Mouse (Mus musculus): ENCODE results near the gene Igfbp7.
"Not testable (repeated sequence)": the region's sequence is repeated elsewhere in the genome, so short reads cannot be mapped to it uniquely, and the experiment has no call there.

Igfbp7 gene

GRCm38 (mm10) chr5:77407341-77408298 is at the start of gene Igfbp7:
Igfbp7 (minus strand) TSS chr5:77408041.
- DNase-seq (ENCODE audit: low read depth, low spot score), result peak; percentile 35

GRCm38 (mm10) chr5:77452103-77452502 is 44.3 kb upstream of the Igfbp7 start:
- DNase-seq (ENCODE audit: low read depth, low spot score), result no peak

GRCm38 (mm10) chr5:77449531-77449930 is 41.7 kb upstream of the Igfbp7 start:
- no peak for DNase-seq (ENCODE audit: low read depth, low spot score)

GRCm38 (mm10) chr5:77445431-77445830 is 37.6 kb upstream of the Igfbp7 start:
- no peak for DNase-seq (ENCODE audit: low read depth, low spot score)

- DNase-seq (ENCODE audit: low read depth, low spot score), result no peak
Observed at GRCm38 (mm10) chr5:77443889-77444573, 36.2 kb upstream of the Igfbp7 start.

- DNase-seq (ENCODE audit: low read depth, low spot score), result no peak
Observed at GRCm38 (mm10) chr5:77442856-77443623, 35.2 kb upstream of the Igfbp7 start.

- no peak for DNase-seq (ENCODE audit: low read depth, low spot score)
Observed at GRCm38 (mm10) chr5:77436308-77436707, 28.5 kb upstream of the Igfbp7 start.

- DNase-seq (ENCODE audit: low read depth, low spot score), result no peak
Observed at GRCm38 (mm10) chr5:77434060-77434459, 26.2 kb upstream of the Igfbp7 start.

GRCm38 (mm10) chr5:77433561-77433960 is 25.7 kb upstream of the Igfbp7 start:
- no peak for DNase-seq (ENCODE audit: low read depth, low spot score)

GRCm38 (mm10) chr5:77433119-77433518 is 25.3 kb upstream of the Igfbp7 start:
- DNase-seq (ENCODE audit: low read depth, low spot score), result no peak

GRCm38 (mm10) chr5:77432446-77432845 is 24.6 kb upstream of the Igfbp7 start:
- no peak for DNase-seq (ENCODE audit: low read depth, low spot score)

- DNase-seq (ENCODE audit: low read depth, low spot score), result no peak
Observed at GRCm38 (mm10) chr5:77431068-77431467, 23.2 kb upstream of the Igfbp7 start.

- no peak for DNase-seq (ENCODE audit: low read depth, low spot score)
Observed at GRCm38 (mm10) chr5:77430471-77430870, 22.6 kb upstream of the Igfbp7 start.

- DNase-seq (ENCODE audit: low read depth, low spot score), result no peak
Observed at GRCm38 (mm10) chr5:77430049-77430448, 22.2 kb upstream of the Igfbp7 start.

GRCm38 (mm10) chr5:77428526-77428925 is 20.7 kb upstream of the Igfbp7 start:
- no peak for DNase-seq (ENCODE audit: low read depth, low spot score)

GRCm38 (mm10) chr5:77427986-77428385 is 20.1 kb upstream of the Igfbp7 start:
- DNase-seq (ENCODE audit: low read depth, low spot score), result no peak

- no peak for DNase-seq (ENCODE audit: low read depth, low spot score)
Observed at GRCm38 (mm10) chr5:77425721-77426500, 18.1 kb upstream of the Igfbp7 start.

GRCm38 (mm10) chr5:77419537-77419936 is 11.7 kb upstream of the Igfbp7 start:
- DNase-seq (ENCODE audit: low read depth, low spot score), result not testable (repeated sequence)

GRCm38 (mm10) chr5:77416058-77416457 is 8.2 kb upstream of the Igfbp7 start:
- DNase-seq (ENCODE audit: low read depth, low spot score), result no peak

- no peak for DNase-seq (ENCODE audit: low read depth, low spot score)
Observed at GRCm38 (mm10) chr5:77408530-77408929, 689 bp upstream of the Igfbp7 start.

- DNase-seq (ENCODE audit: low read depth, low spot score), result no peak
Observed at GRCm38 (mm10) chr5:77406371-77406871, 1.4 kb downstream of the Igfbp7 start.

Measured in embryo, embryonic 11.5 days (tissue).